Mouse (Mus musculus) cerebellum, adult 2 months (tissue): ENCODE measurements at regions not wholly inside any gene's neighbourhood (a gene's known extent, or its start where the extent isn't known, plus 50 kb on each side); places are given as distances from the start of the nearest gene placed in this dataset.

Experiments
- CTCF ChIP-seq: fragments of 200-500 bp; IDR thresholded peaks from 2 replicates; pipeline ENCODE4 v1.5.1; 2011; ENCODE audit warnings: low read depth, mild to moderate bottlenecking, control low read depth, low read length, moderate library complexity, borderline replicate concordance; ENCODE audit not compliant: insufficient read depth
- POLR2A ChIP-seq: fragments of 200-500 bp; IDR thresholded peaks from 2 replicates; pipeline ENCODE4 v1.6.1; 2011; ENCODE audit warnings: low read length, control low read depth, borderline replicate concordance; ENCODE audit not compliant: insufficient read depth

DNA sequence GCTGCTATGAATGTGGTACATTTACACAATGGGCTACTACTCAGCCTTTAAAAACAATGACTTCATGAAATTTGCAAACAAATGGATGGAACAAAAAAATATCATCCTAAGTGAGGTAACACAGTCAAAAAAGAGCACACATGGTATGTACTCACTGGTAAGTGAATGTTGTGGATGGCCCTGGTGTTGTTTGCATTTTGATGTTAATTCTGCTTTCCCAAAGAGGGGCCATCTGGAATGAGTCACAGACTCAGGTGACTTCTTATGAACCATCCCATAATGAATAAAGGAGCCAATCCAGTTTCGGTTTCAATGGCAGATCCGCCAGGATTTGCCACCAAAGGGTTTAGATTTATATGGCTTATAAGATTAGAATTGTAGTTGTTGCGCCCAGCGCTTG lies 130.8 kb upstream of the Gm9008 start:
- TF ChIP-seq CTCF (no peak), POLR2A (no peak)
